ENCODE assay signal across 8 mouse cellular contexts in the genomic region with DNA sequence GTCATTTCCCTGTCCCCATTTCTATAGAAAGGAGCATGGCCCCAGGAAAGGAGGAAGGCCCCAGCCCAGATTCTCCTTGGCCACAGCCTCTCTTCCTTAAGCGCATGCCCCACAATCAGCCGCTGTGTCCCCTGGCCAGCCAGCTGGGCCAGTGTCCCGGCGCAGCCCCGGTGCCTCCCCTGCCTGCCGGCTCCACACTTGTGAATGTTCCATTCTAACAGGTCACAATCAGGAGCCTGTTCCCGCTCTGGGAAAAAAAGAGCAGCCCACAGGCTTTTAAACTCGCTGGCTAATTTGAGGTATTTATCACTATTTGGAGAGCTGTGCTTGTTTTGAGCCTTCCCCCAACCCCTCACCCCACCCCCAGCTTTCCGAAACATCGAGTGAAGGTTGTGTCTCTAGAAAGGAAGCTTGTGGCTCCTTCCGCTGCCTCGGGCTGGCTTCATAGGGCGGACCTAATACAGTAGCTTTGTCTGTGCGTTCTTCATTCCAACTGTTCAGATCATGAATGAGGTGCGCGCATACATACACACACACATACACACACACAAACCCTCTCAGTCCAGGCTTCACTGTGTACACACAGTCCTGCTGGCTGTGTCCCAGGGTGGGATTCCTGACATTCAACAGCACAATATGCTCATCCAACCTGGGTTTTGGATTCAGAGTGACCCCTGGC.
DNase-seq lines count a peak whose midpoint lies in the region; ATAC-seq and TF ChIP-seq lines count a peak whose summit lies in the region.

No protein-coding gene starts in this region.

- no peak for TF ChIP-seq CTCF in gastrocnemius, adult 2 months (IDR thresholded peaks at IDR 0.05)

- H3K9me3 ChIP-seq in heart, embryonic 12.5 days (replicated peaks), result no peaks in the 10 kb centered on the region
- H3K9me3 ChIP-seq in limb, embryonic 12.5 days, result no peaks in the 10 kb centered on the region

- H3K4me3 ChIP-seq in heart, embryonic 12.5 days, result no peak overlapping the region
- H3K4me3 ChIP-seq in limb, embryonic 12.5 days (replicated peaks), result no peak overlapping the region
- H3K4me3 ChIP-seq in gastrocnemius, adult 2 months, result no peak overlapping the region

- intact Hi-C loops in gastrocnemius, adult 2 months (cut with DNase I), result no loop called here

- no peak overlapping the region for H3K4me2 ChIP-seq in heart, embryonic 12.5 days
- H3K4me2 ChIP-seq in limb, embryonic 12.5 days, result no peak overlapping the region

- H3K36me3 ChIP-seq in heart, embryonic 12.5 days, result no peaks in the 10 kb centered on the region
- H3K36me3 ChIP-seq in limb, embryonic 12.5 days, result no peaks in the 10 kb centered on the region

- no peak overlapping the region; the same call in 1 of the 2 replicates for H3K27ac ChIP-seq in heart, embryonic 12.5 days (ENCODE audit: poor library complexity, severe bottlenecking)
- H3K27ac ChIP-seq in limb, embryonic 12.5 days, result peak overlapping the region; percentile 85
- H3K27ac ChIP-seq in gastrocnemius, adult 2 months, result no peak overlapping the region

- no peaks in the 10 kb centered on the region for H3K27me3 ChIP-seq in heart, embryonic 12.5 days (replicated peaks)
- H3K27me3 ChIP-seq in limb, embryonic 12.5 days, result peaks cover 19% of the 10 kb centered on the region; the same call in 1 of the 2 replicates

- WGBS in heart, embryonic 12.5 days, result 54% methylated on average over 16 of the region's 16 CpGs
- WGBS in limb, embryonic 12.5 days, result 50% methylated on average over 16 of the region's 16 CpGs

- no peak overlapping the region for H3K9ac ChIP-seq in heart, embryonic 12.5 days
- H3K9ac ChIP-seq in limb, embryonic 12.5 days (replicated peaks), result no peak overlapping the region

- peaks cover 20% of the 10 kb centered on the region for H3K4me1 ChIP-seq in heart, embryonic 12.5 days (replicated peaks)
- H3K4me1 ChIP-seq in limb, embryonic 12.5 days (replicated peaks), result peaks cover 54% of the 10 kb centered on the region

- ATAC-seq in heart, embryonic 12.5 days (ENCODE audit: insufficient number of reproducible peaks, low FRiP score), result 0 out of 2 replicates have a peak, but pooled peaks have one; percentile 37
- ATAC-seq in CD4-positive, CD25-positive, alpha-beta regulatory T cell, adult 4 months, result peak; percentile 75
- peak; percentile 46; the same call in 1 of the 2 replicates for ATAC-seq in limb, embryonic 12.5 days (ENCODE audit: insufficient number of reproducible peaks, insufficient read depth, low FRiP score, low TSS enrichment, low read depth)

- no peak for DNase-seq in heart, adult 11 months
- peak; percentile 42 for DNase-seq in forelimb bud, embryonic 11.5 days (ENCODE audit: low read depth, low spot score)
- DNase-seq in c-Kit-positive CD71-positive TER-119-positive erythroid progenitor cells, embryonic 14.5 days (ENCODE audit: low spot score), result no peak
- DNase-seq in adrenal gland, postnatal 10 days, result no peak
- no peak for DNase-seq in gastrocnemius, adult 2 months
